Mouse (Mus musculus) heart, embryonic 15.5 days (tissue): ENCODE data around the gene Tank. TPM values are rescaled to one million over a fixed set of nuclear protein-coding genes. Genes with fewer than 3 reads are reported as not detected.

Source experiments
- ATAC-seq: fragments of 200-750 bp; cut with Nextera tagmentation; replicated peaks from 2 replicates; pipeline ENCODE4 v1.8.0; 2017; ENCODE audit warnings: low read depth, moderate TSS enrichment; ENCODE audit not compliant: insufficient number of reproducible peaks, insufficient read depth, low FRiP score
- H3K27ac ChIP-seq: fragments of 300-500 bp; sonication (generic); 2 replicates; pipeline ENCODE4 v1.5.1; 2015; ENCODE audit warnings: mild to moderate bottlenecking, inconsistent platforms
- H3K27me3 ChIP-seq: fragments of 300-500 bp; sonication (generic); 2 replicates; pipeline ENCODE4 v1.6.1; 2015; ENCODE audit warnings: inconsistent platforms
- H3K36me3 ChIP-seq: fragments of 300-500 bp; sonication (generic); 2 replicates; pipeline ENCODE4 v1.6.1; 2015; ENCODE audit warnings: mild to moderate bottlenecking, inconsistent platforms
- H3K4me1 ChIP-seq: fragments of 300-500 bp; sonication (generic); replicated peaks from 2 replicates; pipeline ENCODE4 v1.6.1; 2015; ENCODE audit warnings: inconsistent platforms
- H3K4me2 ChIP-seq: fragments of 300-500 bp; sonication (generic); 2 replicates; pipeline ENCODE4 v1.6.1; 2015; ENCODE audit warnings: inconsistent platforms, mild to moderate bottlenecking, moderate library complexity
- H3K4me3 ChIP-seq: fragments of 300-500 bp; sonication (generic); 2 replicates; pipeline ENCODE4 v1.5.1; 2015; ENCODE audit warnings: mild to moderate bottlenecking, inconsistent platforms
- H3K9ac ChIP-seq: fragments of 300-500 bp; sonication (generic); 2 replicates; pipeline ENCODE4 v1.6.1; 2015; ENCODE audit warnings: mild to moderate bottlenecking, inconsistent platforms
- H3K9me3 ChIP-seq: fragments of 300-500 bp; sonication (generic); replicated peaks from 2 replicates; pipeline ENCODE4 v1.6.1; 2016; ENCODE audit warnings: inconsistent platforms
- WGBS: fragments of 180-500 bp; shearing (Covaris S2); methylation state at CpG from one replicate; pipeline ENCODE4 v1.1.7; 2015; ENCODE audit warnings: mixed read lengths; 5-methylcytosine and 5-hydroxymethylcytosine counted together
- polyA plus RNA-seq: library from polyadenylated mRNA; unstranded; fragments of >200 nt; fragmentation: Nextera tagmentation; extraction: Ambion mirVana; gene quantifications from 2 replicates; pipeline ENCODE4 v1.2.1, GENCODE M21; 2015

Gene Tank
- polyA plus RNA-seq, 1 experiment from 2014 or later, result 21.5 TPM

GRCm38 (mm10) chr2:61606942-61607341 lies 28.6 kb downstream of the Tank start:
- H3K4me1 ChIP-seq, result no peaks in the 10 kb centered on the region
- no peak overlapping the region for H3K9ac ChIP-seq
- no peak for ATAC-seq
- H3K9me3 ChIP-seq, result no peaks in the 10 kb centered on the region
- no peaks in the 10 kb centered on the region for H3K27me3 ChIP-seq
- 98% methylated on average over 1 of the region's 1 CpGs for WGBS
- H3K27ac ChIP-seq, result no peak overlapping the region
- no peak overlapping the region for H3K4me3 ChIP-seq
- no peaks in the 10 kb centered on the region for H3K36me3 ChIP-seq
- H3K4me2 ChIP-seq, result no peak overlapping the region

GRCm38 (mm10) chr2:61623996-61624395 lies 45.6 kb downstream of the Tank start:
- ATAC-seq, result no peak
- no peak overlapping the region for H3K4me2 ChIP-seq
- H3K4me3 ChIP-seq, result no peak overlapping the region
- H3K36me3 ChIP-seq, result peaks cover 22% of the 10 kb centered on the region
- no peaks in the 10 kb centered on the region for H3K4me1 ChIP-seq
- H3K9me3 ChIP-seq, result 0 out of 2 replicates have a peak, but pooled peaks cover 3% of the 10 kb centered on the region
- H3K27ac ChIP-seq, result no peak overlapping the region
- H3K9ac ChIP-seq, result no peak overlapping the region
- H3K27me3 ChIP-seq, result no peaks in the 10 kb centered on the region

- H3K27me3 ChIP-seq, result no peaks in the 10 kb centered on the region
- no peak overlapping the region for H3K27ac ChIP-seq
- no peak for ATAC-seq
- H3K36me3 ChIP-seq, result peaks cover 14% of the 10 kb centered on the region; the same call in 1 of the 2 replicates
- no peaks in the 10 kb centered on the region for H3K4me1 ChIP-seq
- no peaks in the 10 kb centered on the region for H3K9me3 ChIP-seq
- no peak overlapping the region for H3K4me2 ChIP-seq
- H3K4me3 ChIP-seq, result no peak overlapping the region
- 71% methylated on average over 3 of the region's 3 CpGs for WGBS
- H3K9ac ChIP-seq, result no peak overlapping the region
Observed at GRCm38 (mm10) chr2:61630864-61631555, 52.6 kb downstream of the Tank start.

GRCm38 (mm10) chr2:61635099-61635498 lies 56.7 kb downstream of the Tank start:
- no peaks in the 10 kb centered on the region for H3K27me3 ChIP-seq
- 0 out of 2 replicates have a peak, but pooled peaks cover 3% of the 10 kb centered on the region for H3K36me3 ChIP-seq
- 92% methylated on average over 1 of the region's 1 CpGs for WGBS
- H3K4me1 ChIP-seq, result no peaks in the 10 kb centered on the region
- H3K9me3 ChIP-seq, result no peaks in the 10 kb centered on the region
- no peak overlapping the region for H3K4me3 ChIP-seq
- H3K4me2 ChIP-seq, result no peak overlapping the region
- H3K9ac ChIP-seq, result no peak overlapping the region
- ATAC-seq, result no peak
- no peak overlapping the region for H3K27ac ChIP-seq

GRCm38 (mm10) chr2:61638182-61638581 lies 59.8 kb downstream of the Tank start:
- WGBS, result 73% methylated on average over 6 of the region's 6 CpGs

GRCm38 (mm10) chr2:61642452-61643368 lies 64.3 kb downstream of the Tank start:
- 45% methylated on average over 6 of the region's 6 CpGs for WGBS
- Histone ChIP-seq H3K4me1 (peaks cover 4% of the 10 kb centered on the region), H3K9me3 (no peaks in the 10 kb centered on the region), H3K27ac (no peak overlapping the region), H3K36me3 (no peaks in the 10 kb centered on the region), H3K4me3 (no peak overlapping the region), H3K4me2 (no peak overlapping the region), H3K9ac (no peak overlapping the region), H3K27me3 (no peaks in the 10 kb centered on the region)
- no peak for ATAC-seq

More at GRCm38 (mm10) chr2:61638182-61638581, 59.8 kb downstream of the Tank start:
- Histone ChIP-seq H3K27ac (no peak overlapping the region), H3K36me3 (no peaks in the 10 kb centered on the region), H3K27me3 (no peaks in the 10 kb centered on the region), H3K9me3 (no peaks in the 10 kb centered on the region), H3K9ac (no peak overlapping the region), H3K4me1 (no peaks in the 10 kb centered on the region), H3K4me2 (no peak overlapping the region), H3K4me3 (no peak overlapping the region)
- ATAC-seq, result no peak

- Histone ChIP-seq H3K4me3 (no peak overlapping the region), H3K36me3 (no peaks in the 10 kb centered on the region), H3K27me3 (no peaks in the 10 kb centered on the region), H3K9me3 (no peaks in the 10 kb centered on the region), H3K4me1 (peaks cover 15% of the 10 kb centered on the region), H3K4me2 (no peak overlapping the region), H3K9ac (no peak overlapping the region), H3K27ac (no peak overlapping the region)
- 85% methylated on average over 4 of the region's 4 CpGs for WGBS
- ATAC-seq, result no peak
Observed at GRCm38 (mm10) chr2:61651206-61651605, 72.8 kb downstream of the Tank start.

- no peak for ATAC-seq
- Histone ChIP-seq H3K4me2 (no peak overlapping the region), H3K36me3 (no peaks in the 10 kb centered on the region), H3K9ac (no peak overlapping the region), H3K9me3 (no peaks in the 10 kb centered on the region), H3K4me1 (peaks cover 15% of the 10 kb centered on the region), H3K4me3 (no peak overlapping the region), H3K27ac (no peak overlapping the region), H3K27me3 (no peaks in the 10 kb centered on the region)
- WGBS, result 91% methylated on average over 3 of the region's 3 CpGs
Observed at GRCm38 (mm10) chr2:61651640-61652039, 73.3 kb downstream of the Tank start.

GRCm38 (mm10) chr2:61655046-61655381 lies 76.6 kb downstream of the Tank start:
- Histone ChIP-seq H3K4me2 (peak overlapping the region; percentile 100), H3K4me3 (peak overlapping the region; percentile 61), H3K36me3 (no peaks in the 10 kb centered on the region), H3K27me3 (no peaks in the 10 kb centered on the region), H3K9me3 (no peaks in the 10 kb centered on the region), H3K27ac (no peak overlapping the region), H3K9ac (peak overlapping the region; percentile 65), H3K4me1 (peaks cover 14% of the 10 kb centered on the region)
- no peak for ATAC-seq
- 24% methylated on average over 12 of the region's 12 CpGs for WGBS

- Histone ChIP-seq H3K27ac (no peak overlapping the region), H3K4me1 (peaks cover 14% of the 10 kb centered on the region), H3K9ac (peak overlapping the region; percentile 65), H3K36me3 (no peaks in the 10 kb centered on the region), H3K4me3 (peak overlapping the region; percentile 61), H3K27me3 (no peaks in the 10 kb centered on the region), H3K9me3 (no peaks in the 10 kb centered on the region), H3K4me2 (peak overlapping the region; percentile 100)
- under 1% methylated on average over 46 of the region's 46 CpGs for WGBS
- ATAC-seq, result peak; percentile 51
Observed at GRCm38 (mm10) chr2:61655382-61656281, 77.2 kb downstream of the Tank start.
